ENCODE assay signal across 8 mouse cellular contexts in genomic region chr11:101066549-101067412, GRCm38 (mm10). TPM values are rescaled to one million over a fixed set of nuclear protein-coding genes. Genes with fewer than 3 reads are reported as not detected.
A peak's percentile ranks its signal among the peaks of the same experiment; 100 is the strongest.
DNase-seq lines count a peak whose midpoint lies in the region; ATAC-seq and TF ChIP-seq lines count a peak whose summit lies in the region.

No protein-coding gene starts in this region.

- H3K27ac ChIP-seq in hindbrain, embryonic 13.5 days, result no peak overlapping the region

- H3K4me1 ChIP-seq in hindbrain, embryonic 13.5 days (replicated peaks), result peaks cover 37% of the 10 kb centered on the region

- ATAC-seq in Patski, result no peak
- ATAC-seq in hindbrain, embryonic 13.5 days (ENCODE audit: low FRiP score), result no peak

- TF ChIP-seq CTCF in Patski (IDR thresholded peaks at IDR 0.05), result peak; percentile 97

- H3K4me2 ChIP-seq in hindbrain, embryonic 13.5 days, result peak overlapping the region; percentile 53

- CTCF ChIA-PET in Patski (lab: Charles Lee), result interaction anchor here (0.6 to 2.4 kb wide), 9 partner anchors 10 to 110 kb away, joined by 3 to 6 read pairs (median 3); no protein-coding TSS in a partner anchor

- 25% methylated on average over 18 of the region's 18 CpGs for WGBS in hindbrain, embryonic 13.5 days

- no peak for DNase-seq in Patski (ENCODE audit: low read depth, low spot score)
- peak; percentile 94 for DNase-seq in cerebellum, adult 9-10 months
- peak; percentile 72 to 75 for DNase-seq in frontal cortex, postnatal 25 days (ENCODE audit: low spot score in 2 of 2)
- DNase-seq in layer of hippocampus, postnatal 36 days, result peak; percentile 69
- DNase-seq in lung, postnatal 36 days, result peak; percentile 92
- DNase-seq in right cerebral cortex, adult 2 months (ENCODE audit: low spot score in 2 of 2), result peak; percentile 86 to 89
- DNase-seq in urinary bladder, postnatal 25 days (ENCODE audit: low spot score), result peak; percentile 80

- H3K9ac ChIP-seq in hindbrain, embryonic 13.5 days, result peak overlapping the region; percentile 30; the same call in 1 of the 2 replicates

- in situ Hi-C loops in Patski (cut with MboI; ENCODE audit: low pct_unique_long_range_greater_than_20kb), result no loop called here

- peak overlapping the region; percentile 30 for H3K4me3 ChIP-seq in hindbrain, embryonic 13.5 days

- H3K9me3 ChIP-seq in hindbrain, embryonic 13.5 days, result no peaks in the 10 kb centered on the region

- H3K36me3 ChIP-seq in hindbrain, embryonic 13.5 days, result peaks cover 27% of the 10 kb centered on the region

- H3K27me3 ChIP-seq in Patski, result no peaks in the 10 kb centered on the region
- 0 out of 2 replicates have a peak, but pooled peaks cover 9% of the 10 kb centered on the region for H3K27me3 ChIP-seq in hindbrain, embryonic 13.5 days

- POLR2A ChIA-PET in Patski (lab: Charles Lee), result no interaction called here

RNA-seq across cellular contexts. Expression of gene Naglu, which starts 3.0 kb away (rescaled TPM):
- 46.4 TPM for polyA plus RNA-seq in Patski (2021)
- polyA plus RNA-seq in hindbrain, embryonic 13.5 days (2015; fragmentation: Nextera tagmentation; extraction: Ambion mirVana), result 10.7 and 11.3 TPM in 2 replicates
- total RNA-seq in layer of hippocampus, postnatal 36 days (2021), result 1 to 10 TPM; 7.2 to 9.1 TPM

RNA-seq across cellular contexts. Expression of gene Hsd17b1, which starts 11.4 kb away (rescaled TPM):
- polyA plus RNA-seq in Patski (2021), result 0.83 TPM
- 0.49 TPM in 1 of 2 replicates, not detected in the other for polyA plus RNA-seq in hindbrain, embryonic 13.5 days (2015; fragmentation: Nextera tagmentation; extraction: Ambion mirVana)
- 1 to 10 TPM in 1 of 2 experiments, under 1 TPM in 1; 0.67 to 1.7 TPM for total RNA-seq in layer of hippocampus, postnatal 36 days (2021)

RNA-seq across cellular contexts. Expression of gene Coasy, which starts 15.6 kb away (rescaled TPM):
- polyA plus RNA-seq in Patski (2021), result 45.7 TPM
- polyA plus RNA-seq in hindbrain, embryonic 13.5 days (2015; fragmentation: Nextera tagmentation; extraction: Ambion mirVana), result 41.9 and 44.1 TPM in 2 replicates
- 10 to 100 TPM; 27.0 to 28.0 TPM for total RNA-seq in layer of hippocampus, postnatal 36 days (2021)

RNA-seq across cellular contexts. Expression of gene Mlx, which starts 20.3 kb away (rescaled TPM):
- 44.5 TPM for polyA plus RNA-seq in Patski (2021)
- polyA plus RNA-seq in hindbrain, embryonic 13.5 days (2015; fragmentation: Nextera tagmentation; extraction: Ambion mirVana), result 88.1 and 91.0 TPM in 2 replicates
- total RNA-seq in layer of hippocampus, postnatal 36 days (2021), result 10 to 100 TPM; 42.1 to 53.7 TPM

RNA-seq across cellular contexts. Expression of gene Psmc3ip, which starts 28.5 kb away (rescaled TPM):
- polyA plus RNA-seq in Patski (2021), result 20.6 TPM
- polyA plus RNA-seq in hindbrain, embryonic 13.5 days (2015; fragmentation: Nextera tagmentation; extraction: Ambion mirVana), result 23.4 and 26.3 TPM in 2 replicates
- 1 to 10 TPM; 3.6 to 3.9 TPM for total RNA-seq in layer of hippocampus, postnatal 36 days (2021)
